Mouse (Mus musculus): ENCODE results near the gene Zrsr1.

The Zrsr1 gene

GRCm38 (mm10) chr11:22971835-22972709, at the start of gene Zrsr1:
Gene Zrsr1, plus strand, starts transcription at chr11:22972005.
- DNase-seq (ENCODE audit: low spot score): peak; percentile 73

GRCm38 (mm10) chr11:22922546-22922945, 49.3 kb upstream of the Zrsr1 start:
- DNase-seq (ENCODE audit: low spot score): no peak

GRCm38 (mm10) chr11:22923606-22924005, 48.2 kb upstream of the Zrsr1 start:
- no peak for DNase-seq (ENCODE audit: low spot score)

- DNase-seq (ENCODE audit: low spot score): no peak
Observed at GRCm38 (mm10) chr11:22928586-22929169, 43.1 kb upstream of the Zrsr1 start.

GRCm38 (mm10) chr11:22930129-22930528, 41.7 kb upstream of the Zrsr1 start:
- DNase-seq (ENCODE audit: low spot score): no peak

- no peak for DNase-seq (ENCODE audit: low spot score)
Observed at GRCm38 (mm10) chr11:22931320-22931905, 40.4 kb upstream of the Zrsr1 start.

- no peak for DNase-seq (ENCODE audit: low spot score)
Observed at GRCm38 (mm10) chr11:22932167-22932566, 39.6 kb upstream of the Zrsr1 start.

GRCm38 (mm10) chr11:22936446-22937125, 35.2 kb upstream of the Zrsr1 start:
- no peak for DNase-seq (ENCODE audit: low spot score)

GRCm38 (mm10) chr11:22937716-22938316, 34.0 kb upstream of the Zrsr1 start:
- DNase-seq (ENCODE audit: low spot score): peak; percentile 21

- no peak for DNase-seq (ENCODE audit: low spot score)
Observed at GRCm38 (mm10) chr11:22938983-22939382, 32.8 kb upstream of the Zrsr1 start.

GRCm38 (mm10) chr11:22949101-22949500, 22.7 kb upstream of the Zrsr1 start:
- DNase-seq (ENCODE audit: low spot score): no peak

GRCm38 (mm10) chr11:22950131-22950530, 21.7 kb upstream of the Zrsr1 start:
- DNase-seq (ENCODE audit: low spot score): no peak

GRCm38 (mm10) chr11:22952668-22953067, 19.1 kb upstream of the Zrsr1 start:
- DNase-seq (ENCODE audit: low spot score): no peak

- no peak for DNase-seq (ENCODE audit: low spot score)
Observed at GRCm38 (mm10) chr11:22956346-22956745, 15.5 kb upstream of the Zrsr1 start.

- peak; percentile 33 for DNase-seq (ENCODE audit: low spot score)
Observed at GRCm38 (mm10) chr11:22956830-22957229, 15.0 kb upstream of the Zrsr1 start.

- no peak for DNase-seq (ENCODE audit: low spot score)
Observed at GRCm38 (mm10) chr11:22957791-22958374, 13.9 kb upstream of the Zrsr1 start.

- no peak for DNase-seq (ENCODE audit: low spot score)
Observed at GRCm38 (mm10) chr11:22962101-22962500, 9.7 kb upstream of the Zrsr1 start.

- no peak for DNase-seq (ENCODE audit: low spot score)
Observed at GRCm38 (mm10) chr11:22964401-22964800, 7.4 kb upstream of the Zrsr1 start.

GRCm38 (mm10) chr11:22965503-22965902, 6.3 kb upstream of the Zrsr1 start:
- DNase-seq (ENCODE audit: low spot score): no peak

GRCm38 (mm10) chr11:22969486-22969885, 2.3 kb upstream of the Zrsr1 start:
- DNase-seq (ENCODE audit: low spot score): no peak

- no peak for DNase-seq (ENCODE audit: low spot score)
Observed at GRCm38 (mm10) chr11:22970546-22970945, 1.3 kb upstream of the Zrsr1 start.
